Mouse (Mus musculus) intestine, embryonic 15.5 days (tissue): ENCODE data around the gene Ahnak2. TPM values are rescaled to one million over a fixed set of nuclear protein-coding genes. Genes with fewer than 3 reads are reported as not detected.
A peak's percentile ranks its signal among the peaks of the same experiment; 100 is the strongest.

Experiments used
- ATAC-seq: fragments of 200-750 bp; cut with Nextera tagmentation; 2 replicates; pipeline ENCODE4 v1.8.0; 2017; ENCODE audit warnings: moderate TSS enrichment, moderate library complexity
- H3K27ac ChIP-seq: fragments of 300-500 bp; sonication (generic); 2 replicates; pipeline ENCODE4 v1.5.1; 2015; ENCODE audit warnings: mild to moderate bottlenecking, inconsistent platforms
- H3K27me3 ChIP-seq: fragments of 300-500 bp; sonication (generic); replicated peaks from 2 replicates; pipeline ENCODE4 v1.6.1; 2015; ENCODE audit warnings: inconsistent platforms
- H3K36me3 ChIP-seq: fragments of 300-500 bp; sonication (generic); 2 replicates; pipeline ENCODE4 v1.6.1; 2015; ENCODE audit warnings: inconsistent platforms
- H3K4me1 ChIP-seq: fragments of 300-500 bp; sonication (generic); replicated peaks from 2 replicates; pipeline ENCODE4 v1.6.1; 2015; ENCODE audit warnings: inconsistent platforms
- H3K4me2 ChIP-seq: fragments of 300-500 bp; sonication (generic); replicated peaks from 2 replicates; pipeline ENCODE4 v1.6.1; 2015; ENCODE audit warnings: mild to moderate bottlenecking, inconsistent platforms
- H3K4me3 ChIP-seq: fragments of 300-500 bp; sonication (generic); replicated peaks from 2 replicates; pipeline ENCODE4 v1.5.1; 2015; ENCODE audit warnings: inconsistent platforms
- H3K9ac ChIP-seq: fragments of 300-500 bp; sonication (generic); 2 replicates; pipeline ENCODE4 v1.6.1; 2015; ENCODE audit warnings: inconsistent platforms
- H3K9me3 ChIP-seq: fragments of 300-500 bp; sonication (generic); 2 replicates; pipeline ENCODE4 v1.6.1; 2016; ENCODE audit warnings: inconsistent platforms
- WGBS: fragments of 180-500 bp; shearing (Covaris S2); methylation state at CpG from one replicate; pipeline ENCODE4 v1.1.7; 2015; 5-methylcytosine and 5-hydroxymethylcytosine counted together
- polyA plus RNA-seq: library from polyadenylated mRNA; unstranded; fragments of >200 nt; fragmentation: Nextera tagmentation; extraction: Ambion mirVana; gene quantifications from 2 replicates; pipeline ENCODE4 v1.2.1, GENCODE M21; 2015

The Ahnak2 gene
- polyA plus RNA-seq, 1 experiment from 2014 or later = 3.0 TPM

- peaks cover 54% of the 10 kb centered on the region for H3K4me1 ChIP-seq
- peaks cover 8% of the 10 kb centered on the region for H3K27me3 ChIP-seq
- H3K4me3 ChIP-seq = no peak overlapping the region
- 10% methylated on average over 4 of the region's 4 CpGs for WGBS
- no peaks in the 10 kb centered on the region for H3K9me3 ChIP-seq
- H3K4me2 ChIP-seq = no peak overlapping the region
- H3K27ac ChIP-seq = no peak overlapping the region
- H3K9ac ChIP-seq = no peak overlapping the region
- H3K36me3 ChIP-seq = no peaks in the 10 kb centered on the region
- ATAC-seq = peak; percentile 35
Measured at GRCm38 (mm10) chr12:112800476-112800875, 2.0 kb downstream of the Ahnak2 start.

- no peak for ATAC-seq
- Histone ChIP-seq H3K36me3 (no peaks in the 10 kb centered on the region), H3K9ac (0 out of 2 replicates have a peak overlapping the region, but pooled peaks have one; percentile 6), H3K4me3 (no peak overlapping the region), H3K27ac (no peak overlapping the region), H3K4me2 (no peak overlapping the region), H3K9me3 (no peaks in the 10 kb centered on the region), H3K27me3 (peaks cover 8% of the 10 kb centered on the region), H3K4me1 (peaks cover 62% of the 10 kb centered on the region)
- 83% methylated on average over 10 of the region's 10 CpGs for WGBS
Measured at GRCm38 (mm10) chr12:112799237-112799970, 3.1 kb downstream of the Ahnak2 start.

GRCm38 (mm10) chr12:112798716-112799115 lies 3.7 kb downstream of the Ahnak2 start:
- Histone ChIP-seq H3K4me1 (peaks cover 69% of the 10 kb centered on the region), H3K9ac (0 out of 2 replicates have a peak overlapping the region, but pooled peaks have one; percentile 6), H3K27ac (peak overlapping the region; percentile 66), H3K4me3 (no peak overlapping the region), H3K27me3 (peaks cover 8% of the 10 kb centered on the region), H3K4me2 (0 out of 2 replicates have a peak overlapping the region, but pooled peaks have one; percentile 4), H3K36me3 (no peaks in the 10 kb centered on the region), H3K9me3 (no peaks in the 10 kb centered on the region)
- ATAC-seq = no peak
- WGBS = 65% methylated on average over 5 of the region's 5 CpGs

GRCm38 (mm10) chr12:112798332-112798681 lies 4.2 kb downstream of the Ahnak2 start:
- Histone ChIP-seq H3K27me3 (peaks cover 8% of the 10 kb centered on the region), H3K9me3 (no peaks in the 10 kb centered on the region), H3K36me3 (no peaks in the 10 kb centered on the region), H3K4me2 (no peak overlapping the region; the same call in 1 of the 2 replicates), H3K4me1 (peaks cover 70% of the 10 kb centered on the region), H3K4me3 (no peak overlapping the region), H3K9ac (peak overlapping the region; percentile 17; the same call in 1 of the 2 replicates), H3K27ac (peak overlapping the region; percentile 66; the same call in 1 of the 2 replicates)
- ATAC-seq = no peak
- 19% methylated on average over 5 of the region's 5 CpGs for WGBS

GRCm38 (mm10) chr12:112797672-112798331 lies 4.7 kb downstream of the Ahnak2 start:
- peaks cover 75% of the 10 kb centered on the region for H3K4me1 ChIP-seq
- H3K4me2 ChIP-seq = no peak overlapping the region; the same call in 1 of the 2 replicates
- H3K27ac ChIP-seq = 0 out of 2 replicates have a peak overlapping the region, but pooled peaks have one; percentile 48
- peak overlapping the region; percentile 17; the same call in 1 of the 2 replicates for H3K9ac ChIP-seq
- ATAC-seq = no peak
- WGBS = 45% methylated on average over 15 of the region's 15 CpGs
- H3K36me3 ChIP-seq = no peaks in the 10 kb centered on the region
- no peak overlapping the region for H3K4me3 ChIP-seq
- peaks cover 8% of the 10 kb centered on the region for H3K27me3 ChIP-seq
- no peaks in the 10 kb centered on the region for H3K9me3 ChIP-seq

- peaks cover 73% of the 10 kb centered on the region for H3K4me1 ChIP-seq
- no peak overlapping the region for H3K27ac ChIP-seq
- no peak overlapping the region for H3K9ac ChIP-seq
- no peak for ATAC-seq
- peaks cover 3% of the 10 kb centered on the region for H3K27me3 ChIP-seq
- H3K4me2 ChIP-seq = no peak overlapping the region
- WGBS = 41% methylated on average over 17 of the region's 17 CpGs
- H3K4me3 ChIP-seq = no peak overlapping the region
- H3K36me3 ChIP-seq = no peaks in the 10 kb centered on the region
- H3K9me3 ChIP-seq = no peaks in the 10 kb centered on the region
Measured at GRCm38 (mm10) chr12:112796551-112797510, 5.6 kb downstream of the Ahnak2 start.

- Histone ChIP-seq H3K4me1 (peaks cover 65% of the 10 kb centered on the region), H3K27ac (no peak overlapping the region), H3K36me3 (no peaks in the 10 kb centered on the region), H3K9ac (no peak overlapping the region), H3K9me3 (no peaks in the 10 kb centered on the region), H3K4me2 (peak overlapping the region; percentile 41), H3K27me3 (no peaks in the 10 kb centered on the region; the same call in 1 of the 2 replicates), H3K4me3 (0 out of 2 replicates have a peak overlapping the region, but pooled peaks have one; percentile 7)
- ATAC-seq = peak; percentile 46
- 35% methylated on average over 18 of the region's 18 CpGs for WGBS
Measured at GRCm38 (mm10) chr12:112795466-112796104, 6.9 kb downstream of the Ahnak2 start.

GRCm38 (mm10) chr12:112794998-112795397 lies 7.5 kb downstream of the Ahnak2 start:
- no peak for ATAC-seq
- no peaks in the 10 kb centered on the region for H3K9me3 ChIP-seq
- WGBS = 85% methylated on average over 5 of the region's 5 CpGs
- H3K27me3 ChIP-seq = no peaks in the 10 kb centered on the region; the same call in 1 of the 2 replicates
- H3K36me3 ChIP-seq = no peaks in the 10 kb centered on the region
- H3K9ac ChIP-seq = no peak overlapping the region
- 0 out of 2 replicates have a peak overlapping the region, but pooled peaks have one; percentile 7 for H3K4me3 ChIP-seq
- H3K4me1 ChIP-seq = peaks cover 64% of the 10 kb centered on the region
- H3K4me2 ChIP-seq = peak overlapping the region; percentile 41
- no peak overlapping the region for H3K27ac ChIP-seq

- no peaks in the 10 kb centered on the region for H3K36me3 ChIP-seq
- H3K9ac ChIP-seq = no peak overlapping the region
- ATAC-seq = no peak
- no peaks in the 10 kb centered on the region for H3K27me3 ChIP-seq
- peak overlapping the region; percentile 26 for H3K4me2 ChIP-seq
- no peaks in the 10 kb centered on the region for H3K9me3 ChIP-seq
- peaks cover 64% of the 10 kb centered on the region for H3K4me1 ChIP-seq
- no peak overlapping the region for H3K4me3 ChIP-seq
- H3K27ac ChIP-seq = peak overlapping the region; percentile 44; the same call in 1 of the 2 replicates
- 22% methylated on average over 7 of the region's 7 CpGs for WGBS
Measured at GRCm38 (mm10) chr12:112794356-112794816, 8.1 kb downstream of the Ahnak2 start.

- peak overlapping the region; percentile 44; the same call in 1 of the 2 replicates for H3K27ac ChIP-seq
- no peaks in the 10 kb centered on the region for H3K27me3 ChIP-seq
- ATAC-seq = peak; percentile 62
- H3K4me3 ChIP-seq = no peak overlapping the region
- H3K4me2 ChIP-seq = no peak overlapping the region
- H3K9me3 ChIP-seq = no peaks in the 10 kb centered on the region
- H3K36me3 ChIP-seq = no peaks in the 10 kb centered on the region
- 64% methylated on average over 13 of the region's 13 CpGs for WGBS
- H3K4me1 ChIP-seq = peaks cover 58% of the 10 kb centered on the region
- H3K9ac ChIP-seq = no peak overlapping the region
Measured at GRCm38 (mm10) chr12:112793601-112794355, 8.7 kb downstream of the Ahnak2 start.

GRCm38 (mm10) chr12:112791026-112791425 lies 11.4 kb downstream of the Ahnak2 start:
- WGBS = 71% methylated on average over 8 of the region's 8 CpGs
- Histone ChIP-seq H3K9ac (no peak overlapping the region), H3K4me3 (no peak overlapping the region), H3K4me1 (peaks cover 34% of the 10 kb centered on the region), H3K36me3 (no peaks in the 10 kb centered on the region), H3K9me3 (no peaks in the 10 kb centered on the region), H3K4me2 (no peak overlapping the region), H3K27ac (no peak overlapping the region), H3K27me3 (no peaks in the 10 kb centered on the region)
- no peak for ATAC-seq
